Mouse (Mus musculus): Measurements from ENCODE around the gene Limk2.

Limk2 gene

DNA sequence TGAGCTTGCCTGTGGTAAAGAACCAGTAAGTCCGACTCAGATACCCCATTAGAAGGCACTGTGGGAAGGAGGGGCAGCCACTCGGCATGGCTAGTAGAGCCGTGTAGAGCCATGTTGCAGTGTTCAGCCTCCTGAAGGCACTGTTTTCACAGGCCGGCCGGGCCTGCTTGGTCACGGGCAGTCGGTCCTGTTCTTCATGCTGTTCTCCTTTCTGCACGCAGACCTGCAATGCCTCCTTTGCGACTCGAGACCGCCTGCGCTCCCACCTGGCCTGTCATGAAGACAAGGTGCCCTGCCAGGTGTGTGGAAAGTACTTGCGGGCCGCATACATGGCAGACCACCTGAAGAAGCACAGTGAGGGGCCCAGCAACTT lies 110.2 kb downstream of the Limk2 start:
- DNase-seq (ENCODE audit: extremely low spot score) = no peak

DNA sequence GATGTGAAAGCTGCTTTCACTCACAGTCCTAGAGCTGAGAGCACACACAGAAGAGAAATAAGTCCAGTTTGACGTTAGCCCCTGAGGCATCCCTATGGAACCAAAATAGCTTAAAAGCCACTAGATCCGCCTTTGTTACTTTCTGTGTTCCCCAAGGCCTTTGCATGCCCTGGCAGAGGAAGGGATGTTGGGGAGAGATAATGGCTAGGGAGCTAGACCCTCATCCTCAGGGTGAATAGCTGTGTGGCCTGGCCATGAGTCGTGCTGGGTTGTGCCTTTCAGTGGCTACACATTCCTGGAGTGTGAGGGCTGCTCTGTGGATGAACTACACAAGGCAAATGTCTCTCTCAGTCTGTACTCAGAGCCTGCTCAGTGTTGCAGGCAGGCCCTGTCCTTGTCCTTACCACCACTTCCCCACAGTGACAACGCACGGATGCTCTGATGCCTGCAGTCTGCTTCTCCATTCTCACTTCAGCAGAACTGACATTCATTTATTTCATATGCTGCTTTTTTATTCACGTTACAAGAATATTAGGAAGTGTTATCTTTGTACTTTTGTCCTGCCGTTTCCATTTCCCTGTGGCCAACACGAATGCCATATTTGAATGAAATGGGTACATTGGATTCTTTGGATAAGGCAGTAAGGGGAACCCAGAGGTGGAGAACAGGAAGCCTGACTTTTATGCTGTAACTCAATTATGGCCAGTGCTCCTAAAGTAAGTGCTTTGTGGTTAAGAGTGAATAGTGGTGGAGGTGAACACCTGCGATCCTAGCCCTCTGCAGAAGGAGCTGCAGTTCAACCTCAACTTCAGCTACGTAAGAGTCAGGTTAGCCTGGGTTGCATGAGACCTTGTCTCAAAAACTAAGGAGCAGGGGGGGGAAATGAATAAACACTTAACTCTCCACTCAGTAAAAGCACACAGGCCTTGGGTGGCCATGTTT lies 110.8 kb downstream of the Limk2 start:
- no peak for DNase-seq (ENCODE audit: extremely low spot score)

DNA sequence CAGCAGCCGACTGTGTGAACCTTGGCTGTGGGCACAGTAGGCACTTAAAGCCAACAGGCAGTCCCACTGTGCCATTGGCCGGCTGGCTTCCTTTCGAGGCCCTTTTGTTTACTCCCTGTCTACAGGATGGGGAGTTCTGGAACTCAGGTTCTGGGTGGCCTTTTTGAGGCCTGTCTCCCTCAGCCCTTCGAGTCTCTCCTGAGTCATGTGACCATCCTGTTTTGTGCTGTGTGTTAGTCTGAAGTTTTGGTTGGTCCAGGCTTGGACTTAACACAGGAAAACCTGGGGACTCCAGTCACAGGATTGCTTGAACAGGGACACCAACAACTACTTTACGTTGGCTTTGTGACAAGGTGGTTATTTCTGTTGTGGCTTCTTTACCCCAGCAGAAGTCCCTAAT lies 112.9 kb downstream of the Limk2 start:
- DNase-seq (ENCODE audit: extremely low spot score) = no peak

DNA sequence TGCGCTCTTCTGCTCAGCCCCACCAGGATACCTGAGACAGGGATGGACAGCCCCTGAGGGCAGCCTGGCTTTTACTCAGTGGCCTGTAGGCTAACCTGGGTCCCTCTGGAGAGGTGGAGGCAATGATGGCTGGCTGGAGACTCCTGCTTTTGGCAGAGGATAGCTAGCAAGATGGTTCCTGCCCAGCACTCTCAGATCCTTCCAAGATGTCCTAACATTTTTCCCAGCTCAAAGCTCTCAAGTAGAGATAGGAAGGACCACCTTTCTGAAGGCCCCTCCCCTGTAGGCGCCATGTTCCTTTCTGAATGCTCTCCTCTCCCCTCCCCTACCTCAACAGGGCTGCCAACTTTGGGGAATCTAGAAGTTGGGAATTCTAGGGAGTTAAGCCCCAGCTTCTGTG lies 114.3 kb downstream of the Limk2 start:
- no peak for DNase-seq (ENCODE audit: extremely low spot score)
